Mouse (Mus musculus) spleen, adult 2 months (tissue): ENCODE data around the gene Gpr160. TPM values are rescaled to one million over a fixed set of nuclear protein-coding genes. Genes with fewer than 3 reads are reported as not detected.
"Not testable (repeated sequence)": the region's sequence is repeated elsewhere in the genome, so short reads cannot be mapped to it uniquely, and the experiment has no call there.

ENCODE experiments used
- DNase-seq, 2 experiments: peaks; one replicate each; pipeline versions ENCODE4 v3.0.0 to v3.0.0-alpha.2; 2012 to 2021; ENCODE audit warnings: low spot score in 2 of 2, low read depth in 1 of 2
- H3K27ac ChIP-seq: fragments of 200-500 bp; 2 replicates; pipeline ENCODE4 v1.5.1; 2012; ENCODE audit warnings: low read length, inconsistent platforms; ENCODE audit not compliant: insufficient read depth
- H3K27me3 ChIP-seq: fragments of 200-500 bp; 2 replicates; pipeline ENCODE4 v1.6.1; 2012; ENCODE audit warnings: mild to moderate bottlenecking, moderate library complexity, low read length, inconsistent platforms; ENCODE audit not compliant: control insufficient read depth, insufficient read depth
- H3K36me3 ChIP-seq: fragments of 200-500 bp; 2 replicates; pipeline ENCODE4 v1.6.1; 2012; ENCODE audit warnings: mild to moderate bottlenecking, low read length, inconsistent platforms; ENCODE audit not compliant: control insufficient read depth, insufficient read depth
- H3K4me1 ChIP-seq: fragments of 200-500 bp; 2 replicates; pipeline ENCODE4 v1.6.1; 2011; ENCODE audit warnings: inconsistent platforms; ENCODE audit not compliant: control insufficient read depth, insufficient read depth, insufficient read length
- H3K4me3 ChIP-seq: fragments of 200-500 bp; 2 replicates; pipeline ENCODE4 v1.5.1; 2011; ENCODE audit warnings: mild to moderate bottlenecking, inconsistent platforms; ENCODE audit not compliant: insufficient read depth, insufficient read length; ENCODE audit errors: extremely low read depth
- CTCF ChIP-seq: fragments of 200-500 bp; IDR thresholded peaks from 2 replicates; pipeline ENCODE4 v1.5.1; 2011; ENCODE audit warnings: mild to moderate bottlenecking, inconsistent platforms; ENCODE audit not compliant: insufficient read depth, insufficient read length, insufficient replicate concordance; ENCODE audit errors: extremely low read depth
- POLR2A ChIP-seq: fragments of 200-500 bp; IDR thresholded peaks from 2 replicates; pipeline ENCODE4 v1.6.1; 2011; ENCODE audit warnings: low read depth, low read length, inconsistent platforms
- WGBS: fragments of 180-500 bp; shearing (Covaris S2); methylation state at CpG from one replicate; pipeline ENCODE4 v1.1.7; 2018; 5-methylcytosine and 5-hydroxymethylcytosine counted together
- polyA plus RNA-seq: library from polyadenylated mRNA; depleted of rRNA; stranded (reverse); fragments of >200 nt; gene quantifications from 2 replicates; pipeline ENCODE4 v1.2.3, GENCODE M21; 2012

Gpr160 gene
- polyA plus RNA-seq, 1 experiment, result 3.8 TPM

GRCm38 (mm10) chr3:30833254-30833653 is 22.5 kb upstream of the Gpr160 start:
- Histone ChIP-seq H3K27ac (no peak overlapping the region), H3K36me3 (no peaks in the 10 kb centered on the region), H3K4me3 (no peak overlapping the region), H3K4me1 (no peaks in the 10 kb centered on the region), H3K27me3 (no peaks in the 10 kb centered on the region)
- DNase-seq, result no peak
- TF ChIP-seq POLR2A (no peak), CTCF (no peak)
- 81% methylated on average over 3 of the region's 3 CpGs for WGBS

GRCm38 (mm10) chr3:30845755-30846154 is 10.0 kb upstream of the Gpr160 start:
- no peaks in the 10 kb centered on the region for H3K27me3 ChIP-seq
- WGBS, result 83% methylated on average over 2 of the region's 2 CpGs
- no peaks in the 10 kb centered on the region for H3K36me3 ChIP-seq

GRCm38 (mm10) chr3:30847413-30847812 is 8.3 kb upstream of the Gpr160 start:
- Histone ChIP-seq H3K36me3 (no peaks in the 10 kb centered on the region), H3K27me3 (no peaks in the 10 kb centered on the region), H3K4me3 (no peak overlapping the region), H3K4me1 (no peaks in the 10 kb centered on the region), H3K27ac (no peak overlapping the region)
- TF ChIP-seq CTCF, result no peak
- TF ChIP-seq POLR2A, result no peak
- no peak for DNase-seq
- WGBS, result 61% methylated on average over 1 of the region's 1 CpGs

More at GRCm38 (mm10) chr3:30845755-30846154, 10.0 kb upstream of the Gpr160 start:
- no peak for TF ChIP-seq CTCF
- TF ChIP-seq POLR2A, result no peak
- Histone ChIP-seq H3K4me3 (no peak overlapping the region), H3K4me1 (no peaks in the 10 kb centered on the region), H3K27ac (no peak overlapping the region)
- DNase-seq, result no peak

GRCm38 (mm10) chr3:30851422-30851821 is 4.3 kb upstream of the Gpr160 start:
- no peak overlapping the region for H3K4me3 ChIP-seq
- no peaks in the 10 kb centered on the region for H3K36me3 ChIP-seq
- H3K27me3 ChIP-seq, result peaks cover 6% of the 10 kb centered on the region; the same call in 1 of the 2 replicates
- 83% methylated on average over 6 of the region's 6 CpGs for WGBS
- H3K4me1 ChIP-seq, result no peaks in the 10 kb centered on the region; the same call in 1 of the 2 replicates
- H3K27ac ChIP-seq, result no peak overlapping the region
- DNase-seq, result no peak
- no peak for TF ChIP-seq CTCF
- no peak for TF ChIP-seq POLR2A

- Histone ChIP-seq H3K4me3 (no peak overlapping the region), H3K27me3 (peaks cover 6% of the 10 kb centered on the region; the same call in 1 of the 2 replicates), H3K4me1 (no peaks in the 10 kb centered on the region; the same call in 1 of the 2 replicates), H3K36me3 (no peaks in the 10 kb centered on the region), H3K27ac (no peak overlapping the region)
- WGBS, result 92% methylated on average over 5 of the region's 5 CpGs
- TF ChIP-seq POLR2A (no peak), CTCF (no peak)
- no peak for DNase-seq
Measured at GRCm38 (mm10) chr3:30853596-30853995, 2.2 kb upstream of the Gpr160 start.

GRCm38 (mm10) chr3:30859599-30859998 is 3.8 kb downstream of the Gpr160 start:
- not testable (repeated sequence) for DNase-seq

GRCm38 (mm10) chr3:30860705-30861104 is 5.0 kb downstream of the Gpr160 start:
- no peaks in the 10 kb centered on the region for H3K36me3 ChIP-seq
- TF ChIP-seq CTCF, result no peak
- no peak for TF ChIP-seq POLR2A
- peaks cover 3% of the 10 kb centered on the region for H3K4me1 ChIP-seq
- 65% methylated on average over 4 of the region's 4 CpGs for WGBS
- H3K27ac ChIP-seq, result no peak overlapping the region
- DNase-seq, result no peak
- H3K27me3 ChIP-seq, result peaks cover 6% of the 10 kb centered on the region; the same call in 1 of the 2 replicates
- H3K4me3 ChIP-seq, result no peak overlapping the region

More at GRCm38 (mm10) chr3:30859599-30859998, 3.8 kb downstream of the Gpr160 start:
- 92% methylated on average over 8 of the region's 8 CpGs for WGBS
- H3K4me1 ChIP-seq, H3K4me3 ChIP-seq, H3K27ac ChIP-seq, H3K36me3 ChIP-seq, H3K27me3 ChIP-seq: not testable (repeated sequence)
